Mouse (Mus musculus): ENCODE results near the gene Mrpl12.

- TF ChIP-seq CTCF (conservative IDR thresholded peaks at IDR 0.05; ENCODE audit: insufficient read depth, insufficient read length, low read depth, low read length) = peak; percentile 56
- TF ChIP-seq POLR2A (IDR thresholded peaks at IDR 0.05; ENCODE audit: low read depth, low read length) = no peak
Observed at GRCm38 (mm10) chr11:120458847-120459597, 25.4 kb upstream of the Mrpl12 start.

Measured in kidney, adult 2 months (tissue).